Mouse (Mus musculus) subcutaneous adipose tissue, adult 2 months (tissue): ENCODE results near the gene Ttc5. TPM values are rescaled to one million over a fixed set of nuclear protein-coding genes. Genes with fewer than 3 reads are reported as not detected.

Source experiments
- polyA plus RNA-seq: library from polyadenylated mRNA; depleted of rRNA; stranded (reverse); fragments of >200 nt; gene quantifications from 2 replicates; pipeline ENCODE4 v1.2.3, GENCODE M21; 2012; ENCODE audit warnings: low replicate concordance; rRNA removed

Gene Ttc5
- 26.7 and 39.9 TPM in 2 replicates for polyA plus RNA-seq

DNA sequence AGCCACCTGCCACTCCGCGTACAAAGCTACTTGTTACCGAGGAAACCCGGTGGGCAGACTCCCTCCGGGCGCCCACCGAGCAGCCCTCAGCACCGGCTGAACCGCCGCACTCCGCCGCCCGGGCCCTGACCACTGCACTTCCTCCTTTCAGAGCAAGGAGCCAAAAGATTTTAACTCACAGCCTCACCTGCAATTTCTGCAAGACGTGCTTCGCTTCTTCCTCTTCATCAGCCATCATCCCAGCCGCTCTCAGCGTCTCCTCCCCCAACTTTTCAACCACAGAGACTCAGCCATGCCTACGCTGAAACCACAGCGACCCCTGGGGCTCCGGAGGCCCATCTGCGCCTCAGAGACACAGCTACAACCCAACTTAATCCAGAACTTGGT, at the start of gene Ttc5:
Ttc5 (minus strand) TSS at position 269 of the 387 bp plus-strand sequence.

DNA sequence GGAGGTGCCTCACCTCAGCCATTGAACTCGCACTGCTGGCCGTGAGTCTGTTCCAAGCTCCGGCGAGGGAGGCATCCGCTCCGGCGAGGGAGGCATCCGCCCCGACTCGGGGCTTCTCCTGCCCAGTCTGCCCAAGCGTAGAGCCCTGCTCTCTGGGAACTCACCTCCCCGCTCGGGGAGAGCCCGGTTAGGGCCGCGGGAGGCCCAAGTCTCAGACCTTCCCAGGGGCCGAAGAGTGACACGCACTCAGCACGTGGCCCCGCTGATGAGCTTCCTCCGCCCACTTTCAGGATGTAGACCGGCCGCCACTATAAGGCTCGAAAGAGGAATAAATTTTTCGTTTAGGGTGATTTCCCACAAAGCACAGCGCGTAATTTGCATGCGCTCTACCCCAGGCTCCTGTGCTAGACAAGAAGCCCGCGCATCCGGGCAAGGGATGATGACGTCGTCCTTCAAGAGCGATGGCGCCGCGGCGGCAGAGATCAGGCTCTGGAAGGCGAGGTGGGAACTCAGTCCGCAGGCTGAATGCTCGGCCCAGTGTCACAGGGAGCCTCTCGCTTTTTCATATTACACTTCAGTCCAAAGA, 22.3 kb upstream of the Ttc5 start, which contains the start of the genes Ccnb1ip1 and Parp2:
Ccnb1ip1 (minus strand) TSS at position 246 of the 586 bp plus-strand sequence.
Parp2 (plus strand) TSS at position 355 of the 586 bp plus-strand sequence.

GRCm38 (mm10) chr14:50744994-50745393, 40.3 kb downstream of the Ttc5 start, which contains the start of gene Olfr749:
Gene Olfr749 (minus strand): TSS chr14:50745094.

Other genes with a start within 250 kb of the Ttc5 start
- gene Olfr744, start 170.6 kb downstream of the Ttc5 start, polyA plus RNA-seq, result not detected in 2 replicates
- not detected in 2 replicates for gene Olfr745, start 146.1 kb downstream of the Ttc5 start, polyA plus RNA-seq
- not detected in 2 replicates for gene Olfr746, start 138.4 kb downstream of the Ttc5 start, polyA plus RNA-seq
- gene Olfr747, start 92.3 kb downstream of the Ttc5 start, polyA plus RNA-seq, result not detected in 2 replicates
- not detected in 2 replicates for gene Olfr748, start 78.1 kb downstream of the Ttc5 start, polyA plus RNA-seq
- not detected in 2 replicates for gene Olfr749, start 40.4 kb downstream of the Ttc5 start, polyA plus RNA-seq
- gene Ccnb1ip1, start 22.2 kb upstream of the Ttc5 start, polyA plus RNA-seq, result not detected in 2 replicates
- gene Parp2, start 22.3 kb upstream of the Ttc5 start, polyA plus RNA-seq, result 17.6 and 22.6 TPM in 2 replicates
- 42.1 and 45.4 TPM in 2 replicates for gene Tep1, start 85.0 kb upstream of the Ttc5 start, polyA plus RNA-seq
- gene Klhl33, start 112.0 kb upstream of the Ttc5 start, polyA plus RNA-seq, result 1.4 and 5.6 TPM in 2 replicates
- gene Osgep, start 139.4 kb upstream of the Ttc5 start, polyA plus RNA-seq, result 96.7 and 170 TPM in 2 replicates
- gene Apex1, start 139.4 kb upstream of the Ttc5 start, polyA plus RNA-seq, result 50.6 and 81.1 TPM in 2 replicates
- 98.7 and 110 TPM in 2 replicates for gene Pip4p1, start 145.3 kb upstream of the Ttc5 start, polyA plus RNA-seq
- 65.9 and 76.6 TPM in 2 replicates for gene Pnp, start 145.6 kb upstream of the Ttc5 start, polyA plus RNA-seq
- 54.4 and 76.0 TPM in 2 replicates for gene Gm49342, start 159.0 kb upstream of the Ttc5 start, polyA plus RNA-seq
- 2.7 and 4.3 TPM in 2 replicates for gene Pnp2, start 170.5 kb upstream of the Ttc5 start, polyA plus RNA-seq
- gene Rnase10, start 222.2 kb upstream of the Ttc5 start, polyA plus RNA-seq, result 0.47 and 0.87 TPM in 2 replicates